Mouse (Mus musculus) lung, postnatal 0 days (tissue): ENCODE measurements around the gene Tdrd3.

Experiments
- CTCF ChIP-seq: IDR thresholded peaks from 2 replicates; pipeline ENCODE4 v1.5.1; 2016; ENCODE audit warnings: antibody characterized with exemption, mild to moderate bottlenecking
- EP300 ChIP-seq: IDR thresholded peaks from 2 replicates; pipeline ENCODE4 v1.6.1; 2016; ENCODE audit warnings: antibody characterized with exemption, mild to moderate bottlenecking, control low read depth

DNA sequence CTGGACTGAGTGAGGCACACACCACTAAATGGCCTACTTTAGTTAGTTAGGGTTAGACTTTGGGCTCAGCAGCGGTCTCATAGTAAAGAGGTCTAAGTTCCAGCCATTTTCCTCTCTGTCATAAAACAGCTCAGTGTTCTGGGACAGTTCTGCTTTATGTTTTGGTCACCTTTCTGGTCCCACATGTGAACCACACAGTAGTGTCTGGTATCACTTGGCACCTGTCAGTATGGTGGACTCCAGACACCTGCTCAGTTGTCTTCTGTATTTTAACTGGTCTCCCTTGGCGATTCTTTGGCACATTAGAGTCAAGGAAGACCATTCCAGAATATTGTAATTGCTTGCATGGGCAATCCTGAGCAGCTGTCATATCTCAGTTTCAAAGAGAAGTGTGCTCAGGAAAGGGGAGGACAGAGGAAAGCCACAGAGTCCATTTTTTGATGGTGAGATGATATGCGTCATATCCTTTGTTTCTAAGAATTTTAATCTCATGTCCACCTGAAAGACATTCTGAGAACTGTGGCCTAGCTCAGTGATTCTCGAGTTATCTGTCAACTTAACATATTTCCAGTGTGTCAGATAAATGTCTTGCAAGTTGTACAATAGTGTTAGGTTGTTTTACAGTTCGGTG lies 11.3 kb downstream of the Tdrd3 start:
- no peak for TF ChIP-seq EP300
- no peak for TF ChIP-seq CTCF
